Mouse (Mus musculus): Measurements from ENCODE around the gene Dok3.

The Dok3 gene

GRCm38 (mm10) chr13:55507877-55508276 lies 21.2 kb downstream of the Dok3 start:
- DNase-seq (ENCODE audit: low spot score) = no peak

- DNase-seq (ENCODE audit: low spot score) = no peak
These were observed 22.4 kb downstream of the Dok3 start for GRCm38 (mm10) chr13:55506697-55507096.

- no peak for DNase-seq (ENCODE audit: low spot score)
These were observed 23.3 kb downstream of the Dok3 start for GRCm38 (mm10) chr13:55505810-55506209.

- no peak for DNase-seq (ENCODE audit: low spot score)
These were observed 24.7 kb downstream of the Dok3 start for GRCm38 (mm10) chr13:55504390-55504789.

GRCm38 (mm10) chr13:55502405-55502804 lies 26.7 kb downstream of the Dok3 start:
- DNase-seq (ENCODE audit: low spot score) = no peak

GRCm38 (mm10) chr13:55500575-55500974 lies 28.5 kb downstream of the Dok3 start:
- DNase-seq (ENCODE audit: low spot score) = no peak

- no peak for DNase-seq (ENCODE audit: low spot score)
These were observed 30.2 kb downstream of the Dok3 start for GRCm38 (mm10) chr13:55498906-55499305.

GRCm38 (mm10) chr13:55496661-55497060 lies 32.4 kb downstream of the Dok3 start:
- no peak for DNase-seq (ENCODE audit: low spot score)

GRCm38 (mm10) chr13:55495702-55496101 lies 33.4 kb downstream of the Dok3 start:
- no peak for DNase-seq (ENCODE audit: low spot score)

- no peak for DNase-seq (ENCODE audit: low spot score)
These were observed 34.0 kb downstream of the Dok3 start for GRCm38 (mm10) chr13:55494883-55495621.

GRCm38 (mm10) chr13:55494257-55494656 lies 34.8 kb downstream of the Dok3 start:
- DNase-seq (ENCODE audit: low spot score) = no peak

GRCm38 (mm10) chr13:55487578-55488498 lies 41.3 kb downstream of the Dok3 start, which contains the start of gene Dbn1:
Gene Dbn1 (minus strand): TSS chr13:55488111.
- DNase-seq (ENCODE audit: low spot score) = no peak

- DNase-seq (ENCODE audit: low spot score) = no peak
These were observed 42.0 kb downstream of the Dok3 start for GRCm38 (mm10) chr13:55486916-55487577.

- no peak for DNase-seq (ENCODE audit: low spot score)
These were observed 42.9 kb downstream of the Dok3 start for GRCm38 (mm10) chr13:55486029-55486794.

- no peak for DNase-seq (ENCODE audit: low spot score)
These were observed 44.5 kb downstream of the Dok3 start for GRCm38 (mm10) chr13:55484520-55485088.

GRCm38 (mm10) chr13:55483593-55483992 lies 45.5 kb downstream of the Dok3 start:
- DNase-seq (ENCODE audit: low spot score) = no peak

GRCm38 (mm10) chr13:55483071-55483470 lies 46.0 kb downstream of the Dok3 start:
- DNase-seq (ENCODE audit: low spot score) = no peak

GRCm38 (mm10) chr13:55482542-55482941 lies 46.6 kb downstream of the Dok3 start:
- DNase-seq (ENCODE audit: low spot score) = no peak

GRCm38 (mm10) chr13:55479929-55480328 lies 49.2 kb downstream of the Dok3 start:
- DNase-seq (ENCODE audit: low spot score) = no peak

GRCm38 (mm10) chr13:55479008-55479407 lies 50.1 kb downstream of the Dok3 start:
- DNase-seq (ENCODE audit: low spot score) = no peak

- DNase-seq (ENCODE audit: low spot score) = no peak
These were observed 51.1 kb downstream of the Dok3 start for GRCm38 (mm10) chr13:55478036-55478435.
